Mouse (Mus musculus) erythroblast, adult 5-6 weeks (primary cell): ENCODE data around the gene Whamm. TPM values are rescaled to one million over a fixed set of nuclear protein-coding genes. Genes with fewer than 3 reads are reported as not detected.

Experiments used
- ATAC-seq: replicated peaks from 2 replicates; pipeline ENCODE4 v1.8.0; 2016; ENCODE audit warnings: moderate number of reproducible peaks, mild to moderate bottlenecking, moderate TSS enrichment, inconsistent platforms; ENCODE audit not compliant: poor library complexity, low FRiP score, severe bottlenecking
- total RNA-seq, 2 experiments: library from RNA; stranded (forward) in 1 of 2; stranded (reverse) in 1 of 2; fragments of 150-400 nt in 1 of 2; fragments of 200-764, 138-1000 nt in 1 of 2; gene quantifications; 2 replicates each; pipeline versions ENCODE4 v1.2.3 to v1.2.4; 2015 to 2017; ENCODE audit warnings: low replicate concordance in 2 of 2

The Whamm gene
- total RNA-seq, 2 experiments from 2014 or later: 22.3 to 40.6 TPM

DNA sequence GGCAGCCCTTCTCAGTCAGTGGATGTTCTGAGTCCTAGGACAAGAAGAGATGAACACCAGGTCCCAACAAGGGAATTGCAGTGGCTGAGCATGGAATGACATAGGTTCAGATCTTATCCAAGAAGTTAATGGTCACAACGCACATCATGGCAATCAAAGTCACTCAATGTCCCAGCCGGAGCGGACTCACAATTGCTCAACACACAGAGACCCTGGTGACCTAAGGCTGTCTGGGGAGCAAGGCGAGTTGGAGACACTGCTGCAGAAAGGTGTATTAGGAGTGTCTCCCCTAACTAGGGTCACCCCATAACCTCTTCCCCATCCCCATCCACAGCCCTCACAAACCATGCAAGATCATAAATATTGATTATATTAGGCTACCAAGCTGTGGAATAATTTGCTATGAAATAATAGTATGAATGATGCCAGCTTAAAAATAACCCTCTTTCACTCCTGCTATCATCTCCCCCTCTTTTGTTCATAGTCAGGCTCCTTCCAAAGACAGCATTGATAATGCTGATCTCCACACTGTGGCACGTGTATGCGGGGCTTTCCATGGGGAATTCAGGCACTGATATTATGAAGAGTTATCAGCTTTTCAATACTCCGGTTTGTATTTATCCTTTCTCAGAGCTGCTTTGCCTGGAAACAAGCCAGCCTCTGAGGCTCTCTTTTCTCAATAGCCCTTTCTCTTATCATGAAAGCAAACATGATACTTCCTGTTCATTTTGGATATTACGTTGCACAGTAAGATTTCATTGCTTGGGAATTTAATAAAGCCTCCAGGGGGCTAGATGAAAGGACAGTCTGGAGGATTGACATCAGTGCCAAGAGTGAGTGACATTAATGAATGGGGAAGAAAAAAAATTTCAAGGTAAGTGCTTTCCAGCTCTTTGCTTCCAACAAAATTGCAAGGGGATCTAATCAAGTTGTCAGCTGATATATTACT lies 10.7 kb upstream of the Whamm start:
- no peak for ATAC-seq

DNA sequence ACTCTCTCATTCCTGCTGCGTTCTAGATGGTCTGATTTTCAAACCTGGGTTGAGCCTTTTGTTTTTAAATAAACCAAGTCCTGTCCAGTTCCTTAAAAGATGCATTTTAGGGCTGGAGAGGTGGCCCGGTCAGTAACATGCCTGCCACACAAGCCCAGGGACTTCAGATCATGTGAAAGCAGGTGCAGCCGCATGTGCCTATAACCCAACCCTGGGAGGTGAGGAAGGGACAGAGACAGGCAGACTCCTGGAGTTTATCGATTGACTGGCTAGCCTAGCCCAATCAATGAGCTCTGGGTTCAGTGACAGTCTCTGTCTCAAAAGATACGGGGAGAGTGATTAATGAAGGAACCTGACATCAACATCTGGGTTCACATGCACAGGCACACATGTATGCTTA lies 9.9 kb upstream of the Whamm start:
- no peak for ATAC-seq

DNA sequence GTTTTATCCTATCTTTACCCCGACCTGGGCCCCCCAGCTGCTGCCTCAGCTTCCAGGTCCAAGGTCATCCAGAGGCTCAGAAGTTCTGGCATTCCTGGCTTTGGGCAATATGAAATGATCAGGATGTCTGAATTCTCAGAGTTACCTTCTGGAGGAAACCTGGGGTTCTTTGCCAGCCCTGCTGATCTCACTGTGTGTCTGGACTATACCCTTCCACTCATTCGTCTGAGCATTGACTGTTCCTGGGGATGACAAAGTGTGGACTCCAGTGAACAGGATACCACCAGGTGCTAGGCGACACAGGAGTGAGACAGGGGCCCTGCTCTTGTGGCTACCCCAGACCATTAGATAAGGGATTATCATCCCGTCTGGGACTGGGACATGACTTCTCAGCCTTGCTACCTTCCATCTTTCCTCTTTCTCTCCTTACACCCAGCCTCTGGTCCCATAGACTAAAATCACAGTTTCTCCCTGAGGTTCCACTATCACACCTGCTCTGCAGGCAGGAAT lies 7.5 kb upstream of the Whamm start:
- ATAC-seq: no peak

DNA sequence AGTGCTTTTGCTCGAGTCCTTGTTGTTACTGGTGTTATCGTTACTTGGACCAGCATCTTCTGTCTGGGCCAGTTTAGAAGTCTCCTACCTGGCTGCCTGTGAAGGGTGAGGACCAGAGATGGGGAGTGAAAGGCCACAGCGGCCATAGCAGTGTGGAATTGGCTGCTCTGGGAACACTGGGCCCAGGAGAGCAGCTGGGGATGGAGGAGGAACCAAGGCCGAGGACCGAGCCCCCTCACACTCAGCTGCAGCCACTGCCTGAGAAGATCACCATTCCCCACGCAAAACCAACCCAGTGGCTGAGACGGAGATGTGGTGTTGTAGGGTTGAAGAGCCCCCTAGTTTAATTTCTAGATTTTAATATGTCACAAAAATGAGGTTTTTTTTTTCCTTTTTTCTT lies 6.3 kb upstream of the Whamm start:
- ATAC-seq: no peak

DNA sequence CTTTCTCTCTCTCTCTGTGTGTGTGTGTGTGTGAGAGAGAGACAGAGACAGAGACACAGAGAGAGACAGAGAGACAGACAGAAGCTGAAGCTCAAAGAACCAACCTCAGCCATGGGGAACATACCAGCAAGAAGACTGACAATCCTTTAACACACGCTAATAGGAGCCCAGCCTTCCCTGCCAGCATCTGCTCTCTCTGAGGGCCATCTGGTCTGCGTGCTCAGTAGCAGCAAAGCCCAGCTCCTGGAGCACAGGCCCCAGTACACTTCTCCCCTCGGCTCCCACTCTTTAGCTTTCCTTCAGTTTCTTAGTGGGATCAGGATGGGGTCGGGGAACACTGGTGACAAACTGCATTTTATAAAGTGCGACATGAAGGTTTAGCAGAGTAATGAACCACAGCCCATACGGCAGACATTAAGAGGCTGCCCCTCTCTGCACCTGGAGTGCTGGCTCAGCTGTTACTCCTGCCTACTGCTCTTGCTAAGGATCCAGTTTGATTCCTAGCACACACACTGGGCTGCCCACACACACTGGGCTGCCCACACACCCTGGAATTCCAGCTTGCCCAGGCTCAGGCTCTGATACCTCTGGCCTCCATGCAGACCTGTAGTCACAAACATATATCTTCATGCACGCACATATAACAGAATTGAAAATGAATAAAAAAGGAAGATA lies 5.5 kb upstream of the Whamm start:
- ATAC-seq: no peak

DNA sequence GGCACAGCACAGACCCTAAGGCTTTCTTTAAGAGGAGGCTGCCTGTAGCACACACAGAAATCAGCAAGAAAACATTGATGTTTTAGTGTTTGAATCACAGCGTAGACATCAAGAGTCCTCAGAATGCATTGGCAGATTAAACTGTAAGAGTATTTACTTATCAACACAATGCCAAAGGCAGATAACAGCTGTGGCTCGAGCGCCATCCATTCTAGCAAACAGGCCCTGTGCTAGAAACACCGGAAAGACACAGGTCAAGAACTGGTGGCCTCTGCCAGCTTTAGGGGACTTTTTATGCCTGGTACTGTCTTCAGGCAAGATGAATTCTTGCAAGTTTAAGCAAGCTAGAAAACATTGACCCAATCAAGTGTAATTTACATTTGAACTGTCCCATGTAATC lies 4.7 kb upstream of the Whamm start:
- no peak for ATAC-seq

DNA sequence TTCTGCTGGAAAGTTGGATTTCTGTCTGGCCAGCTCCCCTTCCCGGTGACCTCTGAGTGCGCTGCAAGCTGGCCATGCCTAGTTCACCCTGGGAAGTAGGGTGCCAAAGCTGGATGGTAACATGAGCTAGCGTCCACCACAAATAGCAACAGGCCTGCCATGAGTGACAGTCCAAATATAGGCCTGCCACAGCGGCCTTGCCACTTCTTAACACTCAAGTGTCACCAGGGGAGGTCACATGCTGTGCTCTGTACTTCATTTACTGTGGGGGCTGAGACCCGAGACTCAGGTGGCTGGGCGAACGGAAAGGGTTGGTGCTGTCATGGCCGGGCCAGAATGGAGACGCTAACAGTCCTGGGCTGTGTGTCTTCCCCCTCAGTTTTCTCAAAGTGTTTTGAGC lies 4.2 kb upstream of the Whamm start, which contains the start of gene Fsd2:
TSS of gene Fsd2 (minus strand) at position 53 of the 400 bp plus-strand sequence.
- no peak for ATAC-seq

DNA sequence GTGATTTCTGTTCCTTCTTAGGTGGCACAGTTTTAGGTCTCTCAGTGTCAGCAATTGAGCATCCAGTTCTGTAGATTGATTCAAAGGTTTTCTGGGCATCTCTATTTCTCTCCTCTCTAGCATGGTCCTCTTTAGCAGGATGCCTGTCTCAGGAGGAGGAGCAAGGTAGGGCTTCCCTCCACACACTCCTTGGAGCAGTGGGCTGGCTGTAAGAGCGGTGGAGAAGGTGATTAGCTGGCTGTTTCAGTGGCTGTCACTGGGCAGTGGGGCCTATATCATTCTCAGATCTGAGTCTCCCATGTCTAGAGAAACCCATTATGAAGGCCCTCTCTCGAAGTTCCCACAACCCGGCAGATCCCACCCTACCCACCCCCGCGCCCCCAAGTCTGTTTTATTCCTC lies 3.7 kb upstream of the Whamm start:
- no peak for ATAC-seq

DNA sequence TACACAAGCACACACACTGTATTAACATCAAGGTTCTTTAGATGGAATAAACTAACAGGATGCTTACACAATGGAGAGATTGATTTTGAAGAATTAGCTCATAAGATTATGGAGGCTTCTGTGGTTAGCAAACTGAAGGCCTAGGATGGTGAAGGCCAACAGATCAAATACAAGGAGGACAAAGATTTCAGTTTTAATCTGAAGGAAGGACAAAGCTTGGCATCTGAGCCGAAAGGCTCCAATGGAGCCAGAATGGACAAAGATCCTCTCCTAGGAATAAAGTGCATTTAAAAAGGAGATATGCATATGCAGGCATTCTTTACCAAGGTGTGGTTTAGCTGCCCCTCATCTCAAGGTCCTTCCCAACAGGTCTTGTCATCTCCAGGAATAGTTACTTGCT lies 1.2 kb upstream of the Whamm start:
- no peak for ATAC-seq

DNA sequence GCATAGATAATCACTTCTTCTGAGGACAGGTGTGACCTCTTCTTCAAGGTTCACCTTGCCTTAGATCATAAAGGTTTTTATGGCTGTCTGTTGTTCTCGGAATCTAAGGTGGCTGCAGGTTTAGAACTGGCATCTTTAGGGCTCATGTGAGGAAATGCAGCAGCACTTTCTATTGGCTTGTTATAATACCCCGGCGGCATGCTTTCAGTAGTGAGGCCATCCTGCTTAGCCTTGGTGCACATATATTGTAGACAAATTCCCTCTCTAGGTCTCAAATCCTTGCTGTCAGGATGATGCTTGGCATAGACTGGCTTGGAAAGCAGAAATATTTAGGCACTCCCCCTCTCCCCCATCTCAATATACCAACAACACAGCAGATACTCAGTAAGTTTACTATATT lies 795 bp upstream of the Whamm start:
- no peak for ATAC-seq

DNA sequence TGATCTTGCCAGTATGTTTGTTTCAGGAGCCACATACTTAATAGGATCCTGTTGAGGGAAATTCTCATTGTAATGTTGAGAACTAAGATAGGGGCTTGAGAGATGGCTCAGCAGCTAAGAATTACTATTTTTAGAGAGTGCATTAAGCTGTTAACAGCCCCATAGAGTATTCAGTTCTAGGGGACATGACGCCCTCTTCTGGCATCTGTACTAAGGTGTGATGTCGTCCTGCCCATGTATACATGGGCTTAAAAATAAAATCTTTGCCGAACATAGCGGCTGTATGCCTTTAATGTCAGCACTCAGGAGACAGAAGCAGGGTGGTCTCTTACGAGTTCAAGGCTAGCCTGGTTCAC lies 336 bp upstream of the Whamm start:
- ATAC-seq: peak; percentile 37

DNA sequence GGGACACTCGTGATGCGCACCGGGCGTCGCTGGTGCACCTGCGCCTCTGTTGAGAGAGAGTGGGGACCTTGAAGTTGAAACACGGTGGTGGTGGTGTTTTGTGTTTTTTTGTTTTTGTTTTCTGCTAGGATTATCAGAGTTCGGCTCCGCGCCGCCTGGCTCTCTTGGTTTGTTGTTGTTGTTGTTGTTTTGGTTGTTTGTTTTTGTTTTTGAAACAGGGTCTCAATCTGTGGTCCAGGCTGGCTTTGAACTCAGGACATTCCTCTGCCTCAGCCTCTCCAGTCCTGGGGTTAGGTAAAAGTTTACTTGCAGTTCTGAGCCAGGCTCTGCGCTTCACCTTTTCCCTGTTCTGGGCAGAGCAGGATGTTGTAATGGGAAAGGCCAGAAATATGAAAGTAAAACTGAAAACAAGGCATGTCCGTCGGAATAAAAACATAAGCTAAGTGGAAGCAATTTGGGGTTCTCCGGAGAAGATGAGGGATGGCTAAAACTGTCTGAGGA lies 925 bp downstream of the Whamm start:
- ATAC-seq: 0 out of 2 replicates have a peak, but pooled peaks have one; percentile 7

DNA sequence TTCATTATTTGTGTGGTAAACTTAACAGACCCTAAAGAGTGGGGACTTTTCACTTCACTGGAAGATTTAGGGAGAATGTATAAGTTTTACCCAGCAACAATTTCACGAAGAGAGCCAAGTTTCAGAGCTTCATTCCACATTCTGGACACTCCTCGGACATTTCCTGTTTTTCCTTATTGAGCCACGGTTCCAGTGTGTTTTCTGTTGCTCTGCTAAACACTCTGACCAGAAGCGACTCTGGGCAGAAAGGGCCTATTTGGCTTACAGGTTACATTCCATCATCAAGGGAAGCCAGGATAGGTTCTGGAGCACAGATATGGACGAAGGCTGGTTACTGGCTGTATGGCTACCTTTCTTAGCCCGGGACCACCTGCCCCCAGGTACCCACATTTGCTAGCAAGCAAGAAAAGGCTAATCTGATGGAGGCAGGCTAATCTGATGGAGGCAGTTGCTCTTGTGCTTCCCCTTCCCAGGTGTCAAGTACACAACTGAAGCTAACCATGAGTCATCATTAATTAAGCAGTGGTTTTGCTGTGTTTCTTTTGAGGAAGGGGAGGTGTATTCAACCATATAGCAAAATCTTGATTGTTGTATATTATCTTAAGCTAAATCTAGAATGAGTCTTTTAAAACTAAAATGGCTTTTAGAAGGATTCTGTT lies 1.7 kb downstream of the Whamm start:
- ATAC-seq: no peak

DNA sequence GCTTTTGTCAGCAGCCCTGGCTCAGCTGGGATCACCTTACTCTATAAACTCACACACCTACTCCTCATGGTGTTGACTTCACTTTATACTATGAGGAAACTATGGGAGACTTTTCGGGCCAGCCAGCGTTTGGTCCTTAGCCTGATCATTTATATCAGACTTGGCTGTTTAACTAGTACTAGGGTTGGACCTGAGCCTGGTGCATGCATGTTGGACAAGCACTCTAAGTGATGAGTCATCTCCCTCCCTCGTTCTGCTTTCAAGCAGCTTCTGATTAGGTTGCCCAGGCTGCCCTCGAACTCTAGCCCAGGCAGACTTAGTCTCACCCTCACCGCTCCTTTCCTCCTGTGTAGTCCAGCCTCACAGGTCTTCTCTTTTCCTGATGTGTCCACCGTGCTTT lies 2.3 kb downstream of the Whamm start:
- peak; percentile 73 for ATAC-seq

DNA sequence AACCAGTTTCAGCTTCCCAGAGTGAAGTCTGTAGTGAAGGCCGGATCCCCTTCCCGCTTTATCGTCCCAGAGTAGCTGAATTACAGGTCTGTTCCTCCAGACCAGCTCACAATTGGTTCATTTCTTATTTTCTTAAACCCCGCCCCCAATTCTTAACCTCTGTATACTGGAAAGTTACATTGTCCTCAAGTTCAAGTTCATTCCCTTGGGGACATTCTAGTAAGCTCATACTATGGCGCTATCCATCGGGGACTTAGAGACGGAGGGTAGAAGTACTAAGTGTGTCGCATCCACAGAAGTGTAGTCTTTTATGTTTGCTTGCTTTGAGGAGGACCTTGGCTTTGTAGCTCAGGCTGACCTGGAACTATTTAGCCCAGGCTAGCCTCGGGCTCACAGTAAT lies 2.8 kb downstream of the Whamm start:
- no peak for ATAC-seq

DNA sequence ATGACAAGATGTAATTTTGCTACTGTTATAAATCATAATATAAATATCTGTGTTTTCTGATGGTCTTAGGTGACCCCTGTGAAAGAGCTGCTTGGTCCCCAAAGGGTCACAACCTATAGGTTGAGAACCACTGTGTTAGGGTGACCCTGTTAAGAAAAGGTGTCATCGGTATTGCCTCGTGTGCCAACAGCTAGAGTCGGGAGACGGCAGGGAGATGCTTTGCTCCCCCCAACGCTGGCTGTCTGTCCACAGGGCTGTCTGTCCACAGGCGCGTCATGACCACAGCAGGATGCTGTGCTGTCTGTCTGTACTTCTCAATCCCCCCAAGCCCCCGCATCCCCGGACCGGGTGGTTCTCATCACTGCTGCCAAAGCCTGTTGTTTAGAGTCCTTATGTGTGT lies 4.5 kb downstream of the Whamm start:
- no peak for ATAC-seq

DNA sequence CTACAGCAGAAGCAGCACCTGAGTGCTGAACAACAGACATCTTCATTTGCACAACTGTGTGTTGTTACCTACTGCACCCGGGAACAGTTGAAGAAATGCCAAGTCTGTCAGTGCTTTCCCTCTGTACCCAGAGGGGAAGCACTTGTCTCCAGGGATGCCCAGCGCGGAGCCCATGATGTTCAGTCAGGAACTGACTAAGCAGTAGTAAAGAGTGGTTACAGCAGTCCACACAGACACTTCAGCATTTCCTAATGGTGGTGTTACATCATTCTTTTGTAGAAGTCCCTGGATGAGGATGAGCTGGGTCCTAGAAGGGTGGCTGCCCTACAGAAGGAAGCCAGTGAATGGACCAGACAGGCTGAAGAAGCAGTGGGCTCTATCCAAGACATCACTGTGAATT lies 6.8 kb downstream of the Whamm start:
- ATAC-seq: no peak

DNA sequence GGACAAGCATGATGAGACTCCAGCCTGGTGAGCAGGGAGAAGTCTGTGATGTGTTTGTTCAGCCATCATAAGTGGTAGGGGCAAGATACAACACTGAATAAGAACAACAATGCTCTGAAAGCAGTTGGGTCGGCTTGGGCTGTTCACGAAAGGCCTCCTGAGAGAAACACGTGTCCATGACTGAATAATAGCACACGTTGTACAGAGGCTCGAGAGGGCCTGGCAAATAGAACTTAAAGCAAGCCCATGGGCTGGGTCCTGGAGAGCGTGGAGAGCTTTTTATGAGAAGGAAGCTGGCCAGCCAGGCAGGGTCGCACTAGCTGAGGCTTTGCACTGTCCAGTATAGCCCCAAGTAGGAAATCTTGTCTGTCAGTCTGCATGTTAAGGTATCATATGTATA lies 7.3 kb downstream of the Whamm start:
- ATAC-seq: no peak

DNA sequence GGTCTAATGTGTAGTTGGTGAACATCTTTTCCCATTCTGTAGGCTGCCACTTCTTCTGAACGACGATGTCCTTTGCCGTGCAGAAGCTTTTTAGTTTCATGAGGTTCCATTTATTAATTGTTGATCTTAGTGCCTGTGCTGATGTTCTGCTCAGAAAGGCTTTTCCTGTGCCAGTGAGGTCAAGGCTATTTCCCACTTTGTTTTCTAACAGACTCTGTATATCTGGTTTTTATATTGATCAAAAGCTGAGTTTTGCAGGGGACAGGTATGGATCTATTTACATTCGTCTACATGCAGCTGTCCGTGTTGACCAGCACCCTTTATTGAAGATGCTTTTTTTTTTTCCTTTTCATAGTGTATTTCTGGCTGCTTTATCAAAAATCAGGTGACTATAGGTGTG lies 8.2 kb downstream of the Whamm start:
- no peak for ATAC-seq

DNA sequence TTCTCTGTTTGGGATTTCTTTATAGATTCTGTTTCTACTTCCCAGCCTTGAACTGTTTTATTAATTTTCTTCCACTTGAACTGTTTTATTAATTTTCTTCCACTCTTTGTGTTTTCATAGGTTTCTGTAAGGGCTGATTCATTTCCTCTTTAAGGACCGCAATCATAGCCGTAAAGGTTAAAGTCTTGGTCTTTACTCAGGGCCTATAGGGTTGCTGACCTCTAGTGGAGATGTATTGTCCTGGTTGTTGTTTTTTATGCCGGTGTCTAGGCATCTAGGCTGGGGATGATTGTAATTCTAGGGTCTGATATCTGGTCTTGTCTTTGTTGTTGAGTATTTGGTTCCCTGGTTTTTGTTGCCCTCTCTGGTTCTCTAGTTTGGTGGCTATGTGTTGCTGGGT lies 12.4 kb downstream of the Whamm start:
- no peak for ATAC-seq
